Mouse (Mus musculus) heart, adult 2 months (tissue): ENCODE data around the gene Rgl1.

Experiments used
- CTCF ChIP-seq: fragments of 200-600 bp; IDR thresholded peaks from 2 replicates; pipeline ENCODE4 v1.8.1; 2022; ENCODE audit warnings: antibody characterized with exemption, mild to moderate bottlenecking, moderate library complexity
- POLR2A ChIP-seq: fragments of 200-500 bp; IDR thresholded peaks from 2 replicates; pipeline ENCODE4 v1.6.1; 2011; ENCODE audit warnings: mild to moderate bottlenecking, low read depth, low read length, control low read depth; ENCODE audit not compliant: insufficient read depth

GRCm38 (mm10) chr1:152791269-152791668 lies 25.1 kb upstream of the Rgl1 start:
- no peak for TF ChIP-seq CTCF
- TF ChIP-seq POLR2A = no peak
